Mouse (Mus musculus) gastrocnemius, adult 2 months (tissue): ENCODE results near the gene Tstd2. TPM values are rescaled to one million over a fixed set of nuclear protein-coding genes. Genes with fewer than 3 reads are reported as not detected.

ENCODE experiments used
- DNase-seq: peaks from one replicate; pipeline ENCODE4 v3.0.0; 2022
- H3K27ac ChIP-seq: fragments of 200-600 bp; 2 replicates; pipeline ENCODE4 v1.8.1; 2022; ENCODE audit warnings: mild to moderate bottlenecking
- H3K4me3 ChIP-seq: fragments of 200-600 bp; 2 replicates; pipeline ENCODE4 v1.8.1; 2022; ENCODE audit warnings: mild to moderate bottlenecking, moderate library complexity
- CTCF ChIP-seq: fragments of 200-600 bp; IDR thresholded peaks from 2 replicates; pipeline ENCODE4 v1.8.1; 2022; ENCODE audit warnings: antibody characterized with exemption, mild to moderate bottlenecking, moderate library complexity
- intact Hi-C: fragments of 180-260 bp; cut with DNase I; formaldehyde crosslinking; loops from one replicate; pipeline ENCODE4 v1.15.1; 2025
- long read RNA-seq, 2 experiments: library from polyadenylated mRNA; stranded (forward); transcript quantifications; one replicate each; pipeline ENCODE4 v2.0.0; 2021
- total RNA-seq, 2 experiments: library from RNA; stranded (reverse); gene quantifications; 2 replicates each; pipeline ENCODE4 v1.2.3; 2021

Tstd2 gene
- total RNA-seq, result 10 to 100 TPM in 1 of 2 experiments, 1 to 10 TPM in 1; 9.8 to 11.1 TPM
- long read RNA-seq, experiment 1, transcript Tstd2-201 (10 exons, 2,700 nt), result minor isoform, 5 of 22 reads
- long read RNA-seq, experiment 1, transcript Tstd2-202 (10 exons, 3,726 nt), result major isoform, 10 of 22 reads
- long read RNA-seq, experiment 1, partial matches to known transcripts, result 2 of 22 reads
- long read RNA-seq, experiment 1, other reads (novel, unspliced or antisense), result 5 of 22 reads
- long read RNA-seq, experiment 2, transcript Tstd2-202 (10 exons, 3,726 nt), result major isoform, 10 of 15 reads
- long read RNA-seq, experiment 2, partial matches to known transcripts, result 2 of 15 reads
- long read RNA-seq, experiment 2, other reads (novel, unspliced or antisense), result 2 of 15 reads

GRCm38 (mm10) chr4:46138287-46139222, at the start of gene Tstd2, which contains the start of gene Ncbp1:
TSS of gene Tstd2 (minus strand) at chr4:46138694.
TSS of gene Ncbp1 (plus strand) at chr4:46138613.
- Histone ChIP-seq H3K4me3 (peak within 1 kb of the TSS; percentile 84), H3K27ac (peak within 1 kb of the TSS; percentile 98)
- intact Hi-C loops, result loop anchor here (5.0 kb wide), 1 partner anchor 44 kb away; no protein-coding TSS in a partner anchor
- DNase-seq, result peak; percentile 94
- TF ChIP-seq CTCF, result no peak

- intact Hi-C loops, result no loop called here
- no peak for DNase-seq
- no peak for TF ChIP-seq CTCF
- H3K27ac ChIP-seq, result no peak overlapping the region
- H3K4me3 ChIP-seq, result no peak overlapping the region
These were observed 48.0 kb upstream of the Tstd2 start for GRCm38 (mm10) chr4:46186466-46186865.

DNA sequence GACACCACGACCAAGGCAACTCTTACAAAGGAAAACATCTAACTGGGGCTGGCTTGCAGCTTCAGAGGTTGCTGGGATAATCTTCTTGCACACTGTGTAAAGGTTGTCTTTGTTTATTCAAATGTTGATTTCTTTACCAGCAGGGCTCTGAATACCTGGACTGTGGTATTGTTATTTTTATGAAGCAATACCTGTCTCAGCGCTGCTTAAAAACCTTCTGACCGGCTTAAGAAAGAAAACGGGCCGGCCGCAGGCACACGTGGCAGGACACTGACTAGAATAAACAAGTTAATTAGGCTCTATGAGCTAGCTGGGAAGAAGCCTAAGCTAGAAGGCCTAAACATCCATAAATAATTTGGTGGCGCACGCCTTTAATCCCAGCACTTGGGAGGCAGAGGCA, 47.4 kb upstream of the Tstd2 start:
- no peak for DNase-seq
- H3K4me3 ChIP-seq, result no peak overlapping the region
- no peak for TF ChIP-seq CTCF
- no peak overlapping the region for H3K27ac ChIP-seq
- intact Hi-C loops, result no loop called here

DNA sequence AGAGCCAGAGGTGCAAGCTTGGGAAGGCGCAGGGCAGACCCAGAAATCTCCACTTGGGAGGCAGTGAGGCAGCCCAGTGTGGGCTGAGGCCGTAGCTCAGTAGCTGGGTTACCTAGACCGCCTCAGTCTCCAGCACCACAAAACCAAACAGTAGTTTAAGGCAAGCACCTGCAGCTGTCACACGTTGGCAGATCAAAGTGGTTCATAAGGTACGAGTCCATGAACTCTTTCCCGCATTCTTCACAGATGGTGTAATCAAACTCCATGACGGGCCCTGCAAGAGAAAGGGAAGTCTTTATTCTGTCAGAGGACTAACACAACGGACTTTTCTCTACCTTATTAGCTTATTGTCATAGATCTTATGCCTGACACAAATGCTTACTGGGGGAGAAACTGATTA, 46.9 kb upstream of the Tstd2 start:
- intact Hi-C loops, result no loop called here
- no peak for TF ChIP-seq CTCF
- DNase-seq, result no peak
- Histone ChIP-seq H3K4me3 (no peak overlapping the region), H3K27ac (no peak overlapping the region)

DNA sequence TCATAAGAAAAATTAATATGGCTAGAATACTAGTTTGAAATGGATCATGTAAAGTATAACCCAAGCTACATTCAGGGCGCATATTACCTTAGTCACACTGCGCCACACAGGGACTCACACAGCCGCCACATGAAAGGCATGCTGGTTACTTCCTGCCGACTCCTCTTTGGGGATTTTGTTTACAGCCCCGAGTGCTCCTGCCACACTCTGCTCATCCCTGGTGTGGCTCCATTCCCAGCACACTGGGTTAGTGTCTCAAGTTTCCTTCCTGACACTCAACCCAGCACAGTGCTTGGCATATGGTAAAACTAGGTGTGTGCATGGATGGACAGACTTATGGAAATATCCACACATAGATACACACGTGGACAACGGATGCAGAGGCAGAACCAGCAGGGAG, 43.7 kb upstream of the Tstd2 start:
- peak; percentile 73 for DNase-seq
- no peak for TF ChIP-seq CTCF

DNA sequence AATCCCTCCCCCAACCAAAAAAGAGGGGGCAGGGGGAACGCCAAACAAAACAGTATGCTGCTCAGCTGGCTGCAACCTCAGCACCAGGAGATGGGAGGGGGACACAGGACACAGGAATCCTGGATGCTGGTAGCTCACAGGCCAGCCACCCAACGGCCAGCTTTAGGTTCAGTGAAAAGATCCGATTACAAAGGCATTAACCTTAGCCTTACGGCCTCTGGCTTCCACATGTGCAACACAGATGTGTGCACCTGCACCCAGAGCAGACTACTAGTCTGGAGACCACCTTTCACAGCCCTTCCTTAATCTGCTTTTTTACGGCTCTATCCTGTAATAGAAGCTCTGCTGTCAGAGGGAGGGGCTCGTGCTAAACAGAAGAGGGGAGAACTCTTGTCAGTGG, 42.7 kb upstream of the Tstd2 start:
- intact Hi-C loops, result loop anchor here (5.0 kb wide), 1 partner anchor 44 kb away; the partner anchor contains the start of genes Ncbp1 and Tstd2
- no peak for TF ChIP-seq CTCF
- Histone ChIP-seq H3K27ac (peak overlapping the region; percentile 82), H3K4me3 (no peak overlapping the region)
- no peak for DNase-seq

More for the DNA sequence above, 43.7 kb upstream of the Tstd2 start:
- peak overlapping the region; percentile 82 for H3K27ac ChIP-seq
- no peak overlapping the region for H3K4me3 ChIP-seq
- intact Hi-C loops, result loop anchor here (5.0 kb wide), 1 partner anchor 45 kb away; the partner anchor contains the start of genes Ncbp1 and Tstd2

DNA sequence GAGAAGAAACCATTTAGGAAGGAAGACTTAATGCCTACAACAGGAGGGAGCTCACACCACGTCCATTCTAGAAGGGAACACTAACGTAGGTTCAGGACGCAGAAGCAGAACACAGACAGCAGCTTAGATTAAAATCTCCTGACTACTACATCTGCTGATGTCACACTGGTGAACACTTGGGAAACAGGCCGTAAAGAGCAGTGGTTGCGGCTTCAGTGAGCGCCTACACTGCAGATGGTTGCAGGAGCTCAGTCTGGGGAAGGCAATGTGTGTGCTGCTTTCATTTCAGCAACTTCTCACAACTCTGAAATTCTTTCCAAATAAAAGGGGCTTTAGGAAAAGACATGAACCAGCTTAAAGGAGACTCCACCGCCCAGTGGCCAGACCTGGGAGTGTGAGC, 39.0 kb upstream of the Tstd2 start:
- no peak for TF ChIP-seq CTCF
- DNase-seq, result no peak
- Histone ChIP-seq H3K27ac (no peak overlapping the region), H3K4me3 (no peak overlapping the region)
- intact Hi-C loops, result no loop called here

DNA sequence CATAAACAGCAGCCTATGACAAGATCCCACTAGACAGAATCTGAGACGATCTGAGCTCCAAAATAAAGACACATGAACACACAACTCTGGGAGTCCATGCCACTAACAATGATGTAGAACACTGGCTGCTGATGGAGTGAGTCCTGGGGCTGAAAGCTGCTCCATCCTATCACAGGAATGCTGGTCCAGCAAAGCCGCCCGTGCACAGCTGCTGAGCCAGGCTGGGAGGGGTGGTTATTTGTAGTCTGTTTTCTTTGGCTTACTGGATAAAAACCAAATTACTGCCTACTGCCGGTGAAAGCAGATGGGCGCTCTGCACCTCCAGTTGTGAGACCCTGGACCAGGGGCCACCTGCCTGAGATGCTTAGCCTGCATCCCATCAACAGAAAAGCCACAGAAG, 38.5 kb upstream of the Tstd2 start:
- TF ChIP-seq CTCF, result no peak
- Histone ChIP-seq H3K4me3 (no peak overlapping the region), H3K27ac (no peak overlapping the region)
- DNase-seq, result no peak
- intact Hi-C loops, result no loop called here

- DNase-seq, result no peak
- intact Hi-C loops, result no loop called here
- peak; percentile 30; the same call in 1 of the 2 replicates for TF ChIP-seq CTCF
- Histone ChIP-seq H3K4me3 (no peak overlapping the region), H3K27ac (no peak overlapping the region)
These were observed 37.8 kb upstream of the Tstd2 start for GRCm38 (mm10) chr4:46176313-46176712.

GRCm38 (mm10) chr4:46171761-46172160, 33.3 kb upstream of the Tstd2 start:
- Histone ChIP-seq H3K27ac (no peak overlapping the region), H3K4me3 (no peak overlapping the region)
- intact Hi-C loops, result no loop called here
- DNase-seq, result no peak
- TF ChIP-seq CTCF, result no peak

DNA sequence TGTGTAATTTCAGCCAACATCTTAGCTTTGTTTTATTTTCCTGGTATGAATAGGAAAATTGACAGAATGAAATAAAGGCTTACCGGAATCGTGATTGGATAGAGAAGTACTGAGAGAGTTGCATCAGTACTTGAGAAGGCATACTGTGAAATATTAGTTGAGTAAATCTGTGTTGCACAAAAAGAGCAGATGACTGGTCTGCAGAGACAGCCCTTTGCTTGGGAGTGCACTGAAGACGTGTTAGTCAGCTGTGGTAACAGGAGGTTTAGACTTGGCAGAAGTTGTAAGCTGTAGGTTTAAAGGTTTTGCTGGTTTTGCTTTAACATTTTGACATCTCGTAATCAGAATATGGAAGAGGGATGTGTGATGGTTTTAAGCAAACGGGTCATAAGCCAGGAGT, 27.3 kb upstream of the Tstd2 start:
- no peak for TF ChIP-seq CTCF
- Histone ChIP-seq H3K4me3 (no peak overlapping the region), H3K27ac (no peak overlapping the region)
- intact Hi-C loops, result no loop called here
- DNase-seq, result no peak

- H3K27ac ChIP-seq, result no peak overlapping the region
- no peak for TF ChIP-seq CTCF
- DNase-seq, result no peak
- intact Hi-C loops, result no loop called here
- no peak overlapping the region for H3K4me3 ChIP-seq
These were observed 25.5 kb upstream of the Tstd2 start for GRCm38 (mm10) chr4:46164027-46164426.

DNA sequence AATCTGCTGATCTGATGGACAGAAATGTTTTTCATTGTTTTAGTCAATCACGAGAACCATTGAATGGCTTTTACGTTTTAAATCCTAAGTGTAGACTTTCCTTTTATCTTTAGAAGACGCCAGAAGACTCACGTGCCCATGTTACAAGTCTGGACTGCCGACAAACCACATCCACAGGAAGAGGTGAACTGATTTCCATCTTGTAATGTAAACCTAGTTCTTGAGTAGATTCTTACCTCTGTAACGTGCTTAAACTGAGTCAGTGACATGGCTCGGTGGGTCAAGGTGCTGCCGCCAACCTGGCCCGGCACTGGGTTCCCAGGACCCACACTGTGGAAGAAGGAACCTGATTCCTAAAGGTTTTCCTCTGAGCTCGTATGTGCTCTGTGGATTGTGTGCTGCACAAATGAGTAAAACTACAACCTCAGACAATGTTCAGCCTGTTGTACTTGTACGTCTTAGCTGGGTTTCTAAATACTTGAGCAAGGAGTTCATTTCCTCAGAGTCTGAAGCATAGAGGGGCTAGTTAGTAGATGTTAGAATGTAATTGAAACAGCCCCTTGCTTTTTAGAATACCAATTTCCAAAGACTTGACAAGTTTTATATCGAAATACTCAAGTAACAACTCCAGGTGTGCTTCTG, 13.5 kb upstream of the Tstd2 start:
- DNase-seq, result no peak
- TF ChIP-seq CTCF, result no peak
- H3K27ac ChIP-seq, result no peak overlapping the region
- no peak overlapping the region for H3K4me3 ChIP-seq
- intact Hi-C loops, result no loop called here
